Mouse (Mus musculus) cerebellum, adult 18-20 months (tissue): Measurements from ENCODE around the gene Stk38.
A peak's percentile ranks its signal among the peaks of the same experiment; 100 is the strongest.
"Not testable (repeated sequence)": the region's sequence is repeated elsewhere in the genome, so short reads cannot be mapped to it uniquely, and the experiment has no call there.

ENCODE experiments used
- DNase-seq, 2 experiments: peaks; one replicate each; pipeline ENCODE4 v3.0.0; 2021

Stk38 gene

DNA sequence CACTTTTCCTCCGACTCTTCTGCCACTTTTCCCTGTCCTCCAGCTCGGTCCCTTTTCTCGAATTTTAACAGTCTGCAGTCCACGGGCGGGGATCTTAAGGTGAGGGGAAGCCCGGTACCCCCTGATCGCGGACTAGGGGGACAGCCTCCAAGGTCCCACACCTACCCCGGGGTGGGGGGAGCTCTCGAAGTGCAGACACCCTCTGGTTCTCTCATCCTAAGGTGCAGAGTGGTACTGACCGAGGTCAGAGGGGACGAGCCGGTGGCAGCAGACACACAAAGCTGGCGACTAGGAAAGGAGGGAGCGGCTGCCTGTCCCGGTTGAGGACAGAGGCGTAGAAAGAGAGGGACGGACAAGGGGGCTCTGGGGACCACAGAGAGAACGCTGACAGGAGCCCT lies 553 bp downstream of the Stk38 start:
- peak in 1 of 2 experiments; percentile 33 for DNase-seq

DNA sequence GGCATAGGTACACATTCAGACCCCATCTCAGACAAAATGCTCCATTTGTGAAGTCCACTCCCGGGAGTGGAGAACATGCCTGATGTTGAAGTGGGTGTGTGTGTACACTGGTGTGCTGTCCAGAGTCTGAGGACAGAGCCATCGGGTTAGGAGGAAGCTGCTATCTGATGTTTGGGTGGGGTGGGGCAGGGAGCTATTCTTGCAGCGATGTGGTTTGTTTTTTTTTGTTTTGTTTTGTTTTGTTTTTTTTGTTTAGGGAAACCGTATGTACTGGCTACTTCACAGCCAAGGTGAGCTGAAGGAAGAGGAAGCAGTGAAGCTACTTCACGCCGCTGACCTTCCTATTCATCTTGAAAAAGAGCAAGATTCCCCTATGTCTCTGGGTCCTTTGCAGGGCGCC lies 983 bp downstream of the Stk38 start:
- DNase-seq = no peak

DNA sequence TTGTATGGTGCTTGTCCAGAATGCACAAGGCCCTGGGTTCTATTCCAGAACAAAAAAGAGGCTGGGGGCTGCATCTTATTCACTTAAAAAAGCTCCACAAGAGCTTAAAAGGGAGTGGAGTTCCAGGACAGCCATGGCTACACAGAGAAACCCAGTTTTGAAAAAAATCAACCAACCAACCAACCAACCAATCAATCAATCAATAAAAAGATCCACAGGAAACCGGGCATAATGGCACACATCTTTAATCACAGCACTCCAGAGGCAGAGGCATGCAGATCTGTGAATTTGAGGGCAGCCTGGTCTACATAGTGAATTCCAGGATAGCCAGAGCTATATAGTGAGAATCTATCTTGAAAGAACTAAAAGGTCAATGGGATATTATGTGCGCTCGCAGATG lies 2.8 kb downstream of the Stk38 start:
- DNase-seq = no peak

DNA sequence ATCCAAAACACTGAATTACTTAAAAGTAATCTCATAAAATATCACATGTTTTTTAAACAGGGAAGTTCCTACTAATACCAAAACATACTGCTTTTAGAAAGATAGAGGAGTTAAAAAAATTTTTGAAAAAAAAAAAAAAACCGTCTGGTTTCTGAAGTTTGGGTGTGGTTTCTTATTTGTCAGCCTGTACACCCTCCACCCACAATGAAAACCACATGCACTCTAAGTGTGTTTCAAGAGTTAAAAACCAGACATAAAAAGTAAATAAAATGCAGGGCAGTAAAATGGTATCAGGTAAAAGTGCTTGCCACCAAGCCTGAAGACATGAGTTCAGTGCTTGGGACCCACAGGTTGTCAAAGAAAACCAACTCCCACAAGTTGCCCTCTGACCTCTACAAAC lies 4.1 kb downstream of the Stk38 start:
- DNase-seq = no peak

DNA sequence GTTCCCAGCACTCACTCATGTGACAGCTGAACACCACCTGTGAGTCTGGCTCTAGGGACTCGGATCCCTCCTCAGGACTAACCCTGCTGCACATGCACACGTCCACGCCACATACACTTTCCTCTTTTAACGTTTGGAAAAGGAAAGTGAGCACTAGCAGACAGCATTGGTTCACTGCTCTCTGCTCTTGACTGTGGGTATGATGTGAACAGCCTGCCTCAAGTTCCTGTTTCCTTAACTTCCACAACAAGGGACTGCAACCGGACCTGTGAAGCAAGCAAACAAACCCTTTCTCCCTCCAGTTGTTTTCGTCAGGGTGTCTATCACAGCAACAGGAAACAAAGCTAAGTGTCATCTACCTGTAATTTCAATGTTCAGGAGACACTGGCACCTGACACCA lies 7.3 kb downstream of the Stk38 start:
- no peak for DNase-seq

DNA sequence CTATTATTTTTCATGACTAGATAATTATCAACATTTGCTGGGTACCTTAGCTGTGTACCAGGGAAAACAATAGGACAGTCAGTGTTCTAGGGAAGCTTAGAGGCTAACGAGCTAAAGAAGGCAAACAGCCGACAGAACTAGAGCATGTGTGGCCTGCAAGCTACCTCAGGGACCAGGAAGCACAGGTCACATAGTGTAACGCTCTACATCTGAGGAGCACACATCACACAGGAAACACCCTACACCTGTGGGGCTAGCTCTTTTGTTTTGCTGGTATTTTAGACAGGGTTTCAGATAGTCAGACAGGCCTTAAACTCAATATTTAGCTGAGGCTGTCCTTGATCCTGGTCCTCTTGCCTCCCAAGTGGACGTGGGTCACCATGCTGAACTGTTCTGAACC lies 13.2 kb downstream of the Stk38 start:
- DNase-seq = no peak

DNA sequence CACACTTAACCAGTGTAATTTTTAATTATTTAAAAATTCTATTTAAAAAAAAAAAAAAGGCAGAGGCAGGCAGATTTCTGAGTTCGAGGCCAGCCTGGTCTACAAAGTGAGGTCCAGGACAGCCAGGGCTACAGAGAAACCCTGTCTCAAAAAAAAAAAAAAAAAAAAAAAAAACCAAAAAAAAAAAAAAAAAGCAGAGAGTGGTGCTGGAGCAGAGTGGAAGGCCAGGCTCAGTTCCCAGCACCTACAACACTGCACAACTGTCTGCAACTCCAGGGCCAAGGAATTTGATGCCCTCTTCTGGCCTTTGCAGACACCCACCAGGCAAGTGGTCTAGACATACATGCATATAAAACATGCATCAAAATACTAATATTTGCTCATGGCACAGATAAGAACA lies 14.8 kb downstream of the Stk38 start:
- DNase-seq = not testable (repeated sequence)

DNA sequence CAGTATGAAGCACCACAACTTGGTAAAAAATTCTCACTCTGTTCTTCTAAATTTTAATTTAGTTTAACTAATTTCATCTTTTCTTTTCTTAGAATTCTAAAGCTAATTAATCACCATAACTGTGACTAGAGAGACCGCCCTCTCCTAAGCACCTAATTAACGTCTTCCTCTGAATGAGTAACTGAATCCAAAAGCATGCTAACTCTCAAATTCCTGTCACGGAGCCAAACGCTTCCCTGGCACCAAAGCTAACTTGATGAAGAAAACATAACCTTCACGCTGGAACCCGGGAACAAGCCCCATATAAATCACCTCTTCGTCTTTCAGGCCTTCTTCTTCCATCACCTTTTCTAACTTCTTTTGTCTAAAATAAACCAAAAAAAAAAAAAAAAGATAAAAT lies 15.7 kb downstream of the Stk38 start:
- DNase-seq = peak; percentile 12 to 24

DNA sequence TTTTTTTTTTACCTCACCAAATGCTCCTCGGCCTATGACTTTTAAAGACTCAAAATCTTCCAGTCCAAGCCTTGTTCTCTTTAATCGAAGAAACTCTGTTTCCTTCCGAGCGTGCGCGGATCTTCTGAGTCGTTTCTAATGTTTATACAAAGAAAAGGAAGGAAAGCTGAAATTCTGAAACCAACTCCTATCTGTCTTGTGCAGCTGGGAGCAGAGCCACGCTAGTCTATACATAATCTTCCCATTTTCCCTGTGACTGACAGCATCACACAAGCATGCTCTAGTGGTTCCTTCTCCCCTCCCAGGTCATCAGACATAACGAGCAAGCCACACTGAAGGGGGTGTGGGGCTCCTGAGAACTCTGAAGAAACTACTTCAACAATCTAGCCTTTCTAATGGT lies 16.5 kb downstream of the Stk38 start:
- no peak for DNase-seq

DNA sequence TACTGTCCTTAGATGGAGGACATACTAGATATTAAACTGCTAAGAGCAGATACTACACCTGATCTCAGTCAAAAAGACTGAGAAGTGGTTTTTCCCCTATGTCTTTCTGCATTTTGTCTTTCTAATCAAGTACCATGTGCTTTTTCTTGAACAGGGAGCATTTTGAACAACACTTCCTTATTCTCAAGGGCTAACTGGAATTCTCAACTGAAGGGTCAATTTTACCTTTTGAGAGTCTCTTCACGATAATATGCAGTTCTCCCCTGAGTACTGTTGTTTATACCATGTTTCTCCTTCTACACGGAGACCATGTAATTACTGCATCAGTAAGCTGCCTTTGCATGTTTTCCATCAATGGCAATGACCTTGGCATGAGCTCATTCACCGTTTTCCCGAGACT lies 17.7 kb downstream of the Stk38 start:
- no peak for DNase-seq

DNA sequence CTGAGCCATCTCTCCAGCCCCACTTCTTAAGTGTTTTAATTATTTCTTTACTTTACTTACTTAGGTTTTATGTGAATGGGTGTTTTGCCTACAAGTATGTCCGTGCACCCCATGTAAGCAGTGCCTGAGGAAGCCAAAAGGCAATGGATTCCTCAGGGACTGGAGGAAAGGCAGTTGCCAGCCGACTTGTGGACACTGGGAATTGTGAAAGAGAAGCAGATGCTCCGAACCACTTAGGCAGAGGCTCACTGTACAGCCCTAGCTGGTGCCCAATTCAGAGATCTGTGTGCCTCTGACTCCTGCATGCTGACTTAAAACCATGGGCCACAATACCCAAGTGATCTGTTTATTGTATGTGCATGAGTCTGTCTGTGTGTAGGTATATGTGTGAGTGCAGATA lies 18.8 kb downstream of the Stk38 start:
- no peak for DNase-seq

DNA sequence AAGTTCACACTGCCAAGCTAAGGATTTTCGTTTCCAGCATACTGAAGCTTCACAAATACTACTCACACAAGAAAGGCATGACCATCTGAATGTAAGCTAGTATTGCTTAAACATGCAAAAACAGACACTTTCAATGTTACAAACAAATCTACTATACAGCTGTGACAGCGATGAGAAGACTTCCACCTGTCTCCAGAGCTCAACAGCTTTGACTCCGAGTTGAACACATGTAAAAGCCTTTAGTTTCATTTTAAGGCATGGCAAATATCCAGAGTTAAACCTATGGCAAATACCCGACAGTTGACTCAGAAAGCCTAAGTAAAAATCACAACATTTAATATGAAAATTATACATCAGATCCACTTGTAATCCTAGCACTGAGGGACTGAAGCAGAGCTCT lies 19.5 kb downstream of the Stk38 start:
- no peak for DNase-seq

DNA sequence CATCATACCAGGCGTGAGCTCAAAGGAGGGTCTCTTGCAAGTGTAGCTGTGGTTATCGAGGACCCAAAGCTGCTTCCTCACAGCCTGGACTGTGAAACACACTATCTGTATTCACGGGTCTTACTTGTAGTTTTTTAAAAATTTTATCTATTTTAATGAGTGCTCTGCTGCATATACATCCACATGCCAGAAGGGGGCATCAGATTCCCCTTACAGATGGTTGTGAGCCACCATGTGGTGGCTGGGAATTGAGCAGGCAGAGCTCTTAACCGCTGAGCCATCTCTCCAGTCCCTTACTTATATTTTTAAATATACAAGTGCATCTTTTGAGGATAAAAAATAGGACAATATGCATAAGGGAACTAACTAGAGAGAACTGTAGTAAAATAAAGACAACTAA lies 20.1 kb downstream of the Stk38 start:
- DNase-seq = peak; percentile 39 to 46

DNA sequence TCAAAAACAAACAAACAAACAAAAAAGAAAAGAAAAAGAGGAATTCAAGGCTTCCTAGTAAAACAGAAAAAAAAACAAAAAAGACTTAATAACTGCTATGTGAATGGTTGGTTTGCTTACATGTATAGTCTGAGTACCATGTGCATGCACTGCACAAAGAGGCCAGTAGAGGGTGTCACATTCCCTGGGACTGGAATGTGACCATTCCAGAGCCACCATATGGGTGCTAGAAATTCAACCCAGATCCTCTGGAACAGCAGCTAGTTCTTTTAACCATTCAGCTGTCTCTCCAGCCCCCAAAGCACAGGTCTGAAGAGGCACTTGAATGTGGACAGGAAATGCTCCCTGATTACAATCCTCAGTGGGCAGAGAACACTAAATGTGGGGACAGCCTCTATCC lies 21.0 kb downstream of the Stk38 start:
- DNase-seq = no peak

DNA sequence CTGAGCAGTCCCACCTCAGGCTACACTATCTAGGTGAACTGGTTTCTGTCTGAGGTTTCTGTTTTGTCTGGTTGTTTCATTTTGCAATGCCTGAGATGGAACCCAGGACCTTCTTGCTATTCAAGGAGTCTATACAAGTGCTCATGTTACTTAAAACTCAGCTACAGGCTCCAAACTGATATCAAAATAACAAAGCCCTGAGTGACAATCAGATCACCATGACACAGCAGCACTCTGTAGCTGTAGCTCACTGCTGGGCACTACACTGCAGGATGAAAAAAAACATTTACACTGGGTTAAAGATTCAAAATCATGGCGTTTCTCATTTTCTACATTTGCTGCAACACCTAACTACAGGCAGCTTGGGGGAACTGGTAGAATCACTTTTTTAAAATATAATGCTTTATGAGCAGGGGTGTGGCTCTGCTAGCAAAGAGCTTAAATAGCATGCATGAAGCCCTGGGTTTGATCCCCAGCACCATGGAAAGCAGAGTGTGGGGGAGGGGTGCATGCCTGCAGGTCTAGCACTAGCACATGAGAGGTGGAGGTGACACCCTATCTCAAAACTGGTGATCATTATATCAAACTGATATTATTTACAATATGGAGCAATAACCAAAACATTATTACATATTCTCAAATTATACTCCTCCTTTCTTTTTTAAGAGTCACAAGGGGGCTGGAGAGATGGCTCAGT lies 22.9 kb downstream of the Stk38 start:
- DNase-seq = no peak

DNA sequence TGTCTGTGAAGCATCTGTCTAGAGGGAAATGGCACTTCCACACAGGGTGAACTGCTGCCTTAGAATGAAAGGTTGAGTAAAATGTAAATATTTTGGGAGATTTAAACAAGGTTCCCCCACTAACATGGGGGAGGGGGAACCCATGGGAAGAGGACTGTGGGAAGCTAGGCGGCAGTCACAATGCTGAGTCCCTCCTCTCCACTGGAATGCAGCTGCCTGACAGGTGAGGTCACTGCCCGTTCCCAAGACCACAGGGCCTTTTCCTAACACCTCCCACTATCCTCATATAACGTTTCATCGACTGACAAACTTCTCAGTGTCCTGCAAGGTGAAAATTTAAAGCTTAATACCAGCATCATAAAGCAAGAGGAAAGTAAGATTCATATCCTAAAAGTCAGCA lies 25.2 kb downstream of the Stk38 start:
- no peak for DNase-seq

DNA sequence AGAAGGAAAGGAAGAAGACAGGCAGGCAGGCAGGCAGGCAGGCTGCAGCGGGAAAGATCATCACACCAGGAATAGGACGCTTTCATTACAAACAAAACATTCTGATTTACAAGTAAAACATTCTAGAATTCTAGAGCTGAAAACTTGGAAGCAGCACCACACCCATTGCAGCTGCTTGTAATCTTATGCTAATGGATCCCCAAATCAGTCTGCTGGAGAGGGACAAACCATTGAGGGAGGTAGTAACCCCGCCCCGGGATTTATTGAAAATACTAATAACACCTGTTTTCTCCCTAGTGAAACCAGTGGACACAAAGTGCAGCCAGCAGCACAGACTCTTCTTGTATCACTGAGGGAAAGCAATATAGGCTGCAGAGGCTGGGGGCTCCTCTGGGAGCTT lies 26.7 kb downstream of the Stk38 start:
- no peak for DNase-seq

DNA sequence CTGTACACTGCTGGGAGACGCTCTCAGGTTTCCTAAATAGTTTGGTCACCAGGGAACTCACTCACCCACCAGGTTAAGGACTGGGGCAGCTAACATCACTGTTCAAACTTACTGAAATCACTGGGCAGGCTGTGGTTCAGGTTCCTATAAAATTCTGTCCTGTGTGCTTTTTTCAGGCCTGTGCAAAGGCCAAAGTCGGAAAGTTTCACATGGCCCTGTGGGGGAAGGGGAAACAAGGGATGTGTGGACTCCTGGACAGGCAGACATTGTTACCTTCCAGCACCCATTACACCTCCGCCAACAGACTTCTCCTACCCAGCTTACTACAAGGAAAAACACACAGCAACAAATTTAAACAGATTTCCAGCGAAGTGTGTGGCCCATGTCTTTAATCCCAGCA lies 28.7 kb downstream of the Stk38 start:
- no peak for DNase-seq

DNA sequence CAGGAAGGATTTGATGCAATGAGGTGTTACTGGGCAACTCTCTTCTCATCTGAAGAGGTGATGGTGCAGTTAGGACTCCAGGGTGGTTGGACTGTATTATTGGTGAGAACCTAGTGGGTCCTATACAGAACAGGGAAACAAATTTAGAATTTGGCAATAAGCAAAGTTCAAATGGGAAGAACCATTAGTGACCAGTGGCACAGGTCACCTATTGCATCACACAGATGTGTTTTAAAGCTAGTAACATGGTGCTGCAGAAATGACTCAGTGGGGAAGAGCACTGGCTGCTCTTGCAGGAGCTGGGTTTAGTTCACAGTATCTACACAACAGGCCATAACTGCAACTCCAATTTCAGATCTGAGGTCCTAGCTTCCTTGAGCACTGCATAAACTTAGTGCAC lies 37.7 kb downstream of the Stk38 start:
- no peak for DNase-seq

DNA sequence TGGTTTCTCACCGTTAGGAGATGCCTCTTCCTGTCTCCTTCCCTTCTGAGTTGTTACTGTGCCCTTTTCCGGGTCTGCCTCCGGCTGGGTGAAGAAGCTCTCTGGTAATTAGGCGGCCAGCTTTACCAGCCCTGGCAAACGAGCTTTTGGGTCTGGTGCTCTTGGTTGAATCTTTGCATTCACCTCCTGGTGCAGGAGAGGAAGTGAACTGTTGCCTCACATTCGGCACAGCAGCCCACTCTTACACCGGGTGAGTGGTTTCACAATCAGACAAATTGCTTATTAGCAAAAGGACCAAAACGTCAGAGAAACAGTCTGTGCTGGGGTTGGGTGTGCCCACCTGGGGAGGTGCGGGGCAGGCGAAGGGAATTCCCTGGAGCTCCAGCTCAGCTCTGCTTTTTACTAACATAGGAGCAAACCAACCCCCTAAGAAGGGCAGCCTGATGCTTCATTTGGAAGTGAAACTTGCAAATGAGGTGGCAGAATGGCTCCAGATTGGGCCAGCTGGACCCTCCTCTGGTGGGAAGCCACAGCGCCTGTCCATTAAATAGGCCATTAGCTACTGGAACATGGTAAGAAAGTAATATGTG lies 40.7 kb downstream of the Stk38 start:
- DNase-seq = no peak

DNA sequence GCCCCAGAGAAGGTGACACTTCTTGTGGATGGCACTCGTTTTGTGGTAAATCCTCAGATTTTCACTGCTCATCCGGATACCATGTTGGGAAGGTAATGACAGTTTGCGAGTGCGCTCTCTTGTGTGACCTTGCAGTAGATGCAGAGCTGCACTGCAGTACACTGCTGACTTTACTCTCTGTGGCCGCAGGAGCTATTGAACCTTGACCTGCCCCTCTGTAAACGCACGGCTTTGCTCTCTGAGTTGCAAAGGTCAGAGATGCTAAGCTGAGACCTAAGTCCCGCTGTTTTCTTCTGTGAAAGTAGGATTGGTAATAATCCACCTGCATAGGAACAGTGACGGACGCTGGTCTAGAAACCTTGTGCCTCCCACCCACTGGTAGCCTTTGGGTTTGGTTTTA lies 46.2 kb downstream of the Stk38 start:
- no peak for DNase-seq

DNA sequence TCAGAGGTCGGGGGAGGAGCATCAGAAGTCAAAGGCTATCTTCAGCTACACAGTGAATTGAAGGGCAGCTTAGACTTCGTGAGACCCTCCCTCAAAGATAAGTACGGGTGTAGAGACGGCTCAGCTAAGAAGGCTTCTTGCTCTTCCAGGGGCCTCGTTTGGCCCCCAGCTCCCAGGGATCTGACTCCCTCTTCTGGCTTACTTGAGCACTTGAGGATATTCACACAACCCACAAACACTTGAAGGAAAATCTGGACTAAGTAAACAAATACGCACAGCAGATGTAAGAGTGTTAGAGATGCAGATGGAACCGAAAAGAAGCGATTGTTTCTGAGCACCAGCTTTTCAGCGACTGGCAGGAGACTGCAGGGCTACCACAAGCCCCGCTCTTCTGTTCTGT lies 47.2 kb downstream of the Stk38 start:
- no peak for DNase-seq

DNA sequence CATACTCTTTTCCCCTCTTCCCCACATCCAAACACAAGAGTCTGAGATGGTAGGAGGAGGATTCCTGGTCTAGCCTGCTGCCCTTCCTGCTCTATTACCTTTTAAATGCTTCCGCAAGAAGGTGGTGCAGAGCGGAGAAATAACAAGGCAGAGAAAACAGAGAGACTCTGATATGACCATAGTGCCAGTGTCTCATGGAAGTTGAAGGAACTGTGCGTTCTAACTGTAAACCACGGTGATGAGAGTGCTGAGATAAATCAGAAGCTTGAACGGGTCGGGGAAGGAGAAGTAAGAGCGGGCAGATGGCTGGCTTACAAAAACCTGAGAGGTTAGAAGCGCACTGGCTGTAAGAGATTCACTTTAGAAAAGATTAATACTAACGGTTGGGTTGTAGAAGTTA lies 53.4 kb downstream of the Stk38 start:
- no peak for DNase-seq

DNA sequence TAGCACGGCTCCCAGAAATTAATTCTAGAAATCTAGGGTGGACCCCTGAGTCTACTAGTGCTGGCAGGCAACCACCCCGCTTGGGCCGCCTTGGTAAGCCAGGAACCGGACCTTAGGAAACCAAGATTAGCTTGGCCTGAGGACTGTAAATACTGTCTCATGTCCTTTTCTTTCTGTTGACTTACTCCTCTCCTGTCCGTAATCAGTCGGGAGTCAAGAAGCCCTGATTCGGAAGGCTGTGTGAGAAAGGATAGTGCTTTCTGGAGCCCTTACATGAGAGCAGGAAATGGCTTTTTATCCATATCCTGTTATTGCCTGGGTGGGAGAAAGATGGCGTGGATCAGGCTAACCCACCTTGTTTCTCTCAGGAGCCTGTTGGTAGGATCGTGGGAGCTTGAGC lies 54.5 kb downstream of the Stk38 start:
- DNase-seq = peak in 1 of 2 experiments; percentile 22
